Mouse (Mus musculus): ENCODE data around the gene Cmtm7.

The Cmtm7 gene

DNA sequence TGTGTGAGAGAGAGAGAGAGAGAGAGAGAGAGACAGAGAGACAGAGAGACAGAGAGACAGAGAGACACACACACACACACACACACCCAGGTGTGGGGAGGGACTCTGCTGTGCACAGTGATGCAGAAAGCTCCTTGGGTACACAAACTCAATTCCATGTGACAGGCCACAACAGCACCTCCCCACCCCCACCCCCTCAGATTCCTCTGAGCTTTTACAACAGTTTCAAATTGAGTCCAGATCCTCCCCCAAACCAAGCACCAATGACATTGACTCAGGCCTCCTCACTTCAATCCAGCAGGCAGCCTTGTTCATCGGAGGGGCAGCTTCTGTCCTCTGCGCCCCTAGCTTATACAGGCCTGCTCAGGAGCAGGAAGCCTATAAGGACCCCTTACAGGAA lies 14.1 kb downstream of the Cmtm7 start:
- peaks cover 47% of the 10 kb centered on the region for H3K36me3 ChIP-seq (ENCODE audit: insufficient read depth, low read length)
- 0 out of 2 replicates have a peak, but pooled peaks cover 7% of the 10 kb centered on the region for H3K9me3 ChIP-seq (ENCODE audit: low read length)
- no peaks in the 10 kb centered on the region for H3K27me3 ChIP-seq (ENCODE audit: insufficient read depth, low read length)
- TF ChIP-seq NANOG (IDR thresholded peaks at IDR 0.05; ENCODE audit: borderline replicate concordance, low read length) (no peak), CTCF (conservative IDR thresholded peaks at IDR 0.05; ENCODE audit: low read length) (no peak)
- H3K4me1 ChIP-seq (replicated peaks; ENCODE audit: low read depth, low read length) = peaks cover 56% of the 10 kb centered on the region
- no peak overlapping the region for H3K4me3 ChIP-seq (replicated peaks; ENCODE audit: low read length)

DNA sequence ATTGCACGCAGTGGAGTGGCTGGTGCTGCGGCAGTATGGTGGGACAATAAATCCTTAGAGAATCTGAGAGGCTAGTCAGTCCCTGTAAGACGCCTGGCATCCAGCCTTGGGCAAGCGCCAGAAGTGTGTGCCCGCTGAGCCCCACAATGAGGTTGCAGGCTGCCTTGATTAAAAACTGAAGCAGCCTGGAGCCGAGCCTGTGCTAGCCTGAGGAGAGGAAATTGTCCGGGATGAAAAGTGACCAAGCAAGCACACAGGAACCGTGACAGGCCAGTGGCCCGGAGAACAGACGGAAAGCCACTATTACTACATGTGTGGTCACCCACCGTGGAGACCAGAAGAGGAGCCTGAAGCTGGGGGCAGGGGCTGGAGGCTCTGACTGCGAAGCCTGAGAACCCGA lies 14.6 kb downstream of the Cmtm7 start:
- 0 out of 2 replicates have a peak, but pooled peaks cover 2% of the 10 kb centered on the region for H3K9me3 ChIP-seq (ENCODE audit: low read length)
- H3K27me3 ChIP-seq (ENCODE audit: insufficient read depth, low read length) = no peaks in the 10 kb centered on the region
- peaks cover 46% of the 10 kb centered on the region for H3K36me3 ChIP-seq (ENCODE audit: insufficient read depth, low read length)
- H3K4me1 ChIP-seq (replicated peaks; ENCODE audit: low read depth, low read length) = peaks cover 61% of the 10 kb centered on the region
- H3K4me3 ChIP-seq (replicated peaks; ENCODE audit: low read length) = no peak overlapping the region
- TF ChIP-seq CTCF (conservative IDR thresholded peaks at IDR 0.05; ENCODE audit: low read length) (no peak), POU5F1 (IDR thresholded peaks at IDR 0.05; ENCODE audit: borderline replicate concordance, low read length) (no peak), NANOG (IDR thresholded peaks at IDR 0.05; ENCODE audit: borderline replicate concordance, low read length) (no peak)

DNA sequence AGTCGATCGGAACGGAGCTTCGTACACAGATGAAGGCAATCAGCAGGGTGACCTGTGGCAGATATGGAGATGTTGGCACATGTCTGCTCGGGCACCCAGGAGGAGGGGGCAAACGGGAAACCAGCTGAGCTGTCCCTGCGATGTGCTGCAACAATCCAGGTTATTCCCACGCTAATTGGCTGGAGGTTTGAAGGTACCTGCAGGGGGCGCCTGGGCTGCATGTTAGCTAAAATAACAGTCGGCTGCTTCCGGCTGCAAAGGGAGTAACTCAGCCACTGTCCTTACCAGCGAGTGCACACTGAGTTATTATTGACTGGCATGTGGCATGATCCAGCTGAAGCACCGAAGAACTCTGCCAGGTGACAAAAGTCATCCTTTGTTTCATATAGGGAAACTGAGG lies 18.3 kb downstream of the Cmtm7 start:
- TF ChIP-seq POU5F1 (IDR thresholded peaks at IDR 0.05; ENCODE audit: borderline replicate concordance, low read length) = no peak
- no peak for TF ChIP-seq NANOG (IDR thresholded peaks at IDR 0.05; ENCODE audit: borderline replicate concordance, low read length)
- peak; percentile 62 for TF ChIP-seq CTCF (conservative IDR thresholded peaks at IDR 0.05; ENCODE audit: low read length)
- no peaks in the 10 kb centered on the region for H3K9me3 ChIP-seq (ENCODE audit: low read length)

DNA sequence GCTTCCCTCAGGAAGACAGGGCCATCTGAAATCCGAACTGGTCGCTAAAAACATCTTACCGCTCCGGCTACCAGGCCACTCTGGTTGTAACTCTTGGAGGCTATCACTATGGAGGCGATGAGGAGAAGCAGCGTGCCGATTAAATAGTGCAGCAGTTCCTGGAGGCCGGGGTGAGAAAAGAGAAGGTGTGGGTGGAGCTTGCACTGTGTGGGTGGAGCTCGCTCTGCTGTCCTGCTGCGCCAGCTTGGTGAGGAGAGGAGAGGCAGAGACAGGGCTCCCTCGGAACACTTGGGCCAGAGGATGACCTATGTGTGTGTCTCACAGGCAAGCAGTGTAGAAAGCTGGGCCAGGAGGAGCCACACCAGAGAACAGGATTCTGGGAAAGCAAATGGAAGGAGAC lies 19.8 kb downstream of the Cmtm7 start:
- no peak overlapping the region for H3K4me3 ChIP-seq (replicated peaks; ENCODE audit: low read length)
- no peaks in the 10 kb centered on the region for H3K9me3 ChIP-seq (ENCODE audit: low read length)
- TF ChIP-seq POU5F1 (IDR thresholded peaks at IDR 0.05; ENCODE audit: borderline replicate concordance, low read length) (no peak), NANOG (IDR thresholded peaks at IDR 0.05; ENCODE audit: borderline replicate concordance, low read length) (no peak), CTCF (conservative IDR thresholded peaks at IDR 0.05; ENCODE audit: low read length) (no peak)
- H3K36me3 ChIP-seq (ENCODE audit: insufficient read depth, low read length) = peaks cover 62% of the 10 kb centered on the region
- peaks cover 77% of the 10 kb centered on the region for H3K4me1 ChIP-seq (replicated peaks; ENCODE audit: low read depth, low read length)
- no peaks in the 10 kb centered on the region for H3K27me3 ChIP-seq (ENCODE audit: insufficient read depth, low read length)

More for the DNA sequence above, 18.3 kb downstream of the Cmtm7 start:
- H3K36me3 ChIP-seq (ENCODE audit: insufficient read depth, low read length) = peaks cover 55% of the 10 kb centered on the region
- no peaks in the 10 kb centered on the region for H3K27me3 ChIP-seq (ENCODE audit: insufficient read depth, low read length)
- H3K4me3 ChIP-seq (replicated peaks; ENCODE audit: low read length) = no peak overlapping the region; the same call in 1 of the 2 replicates
- peaks cover 77% of the 10 kb centered on the region for H3K4me1 ChIP-seq (replicated peaks; ENCODE audit: low read depth, low read length)

- Histone ChIP-seq H3K27me3 (ENCODE audit: insufficient read depth, low read length) (no peaks in the 10 kb centered on the region), H3K4me3 (replicated peaks; ENCODE audit: low read length) (no peak overlapping the region), H3K36me3 (ENCODE audit: insufficient read depth, low read length) (peaks cover 70% of the 10 kb centered on the region), H3K4me1 (replicated peaks; ENCODE audit: low read depth, low read length) (peaks cover 66% of the 10 kb centered on the region), H3K9me3 (ENCODE audit: low read length) (no peaks in the 10 kb centered on the region)
- TF ChIP-seq POU5F1 (IDR thresholded peaks at IDR 0.05; ENCODE audit: borderline replicate concordance, low read length) (no peak), CTCF (conservative IDR thresholded peaks at IDR 0.05; ENCODE audit: low read length) (no peak), NANOG (IDR thresholded peaks at IDR 0.05; ENCODE audit: borderline replicate concordance, low read length) (no peak)
Observed at GRCm38 (mm10) chr9:114760353-114760752, 21.3 kb downstream of the Cmtm7 start.

GRCm38 (mm10) chr9:114759886-114760285 lies 21.8 kb downstream of the Cmtm7 start:
- TF ChIP-seq NANOG (IDR thresholded peaks at IDR 0.05; ENCODE audit: borderline replicate concordance, low read length) (no peak), CTCF (conservative IDR thresholded peaks at IDR 0.05; ENCODE audit: low read length) (no peak), POU5F1 (IDR thresholded peaks at IDR 0.05; ENCODE audit: borderline replicate concordance, low read length) (no peak)
- peaks cover 66% of the 10 kb centered on the region for H3K4me1 ChIP-seq (replicated peaks; ENCODE audit: low read depth, low read length)
- no peak overlapping the region for H3K4me3 ChIP-seq (replicated peaks; ENCODE audit: low read length)
- H3K36me3 ChIP-seq (ENCODE audit: insufficient read depth, low read length) = peaks cover 72% of the 10 kb centered on the region
- H3K27me3 ChIP-seq (ENCODE audit: insufficient read depth, low read length) = no peaks in the 10 kb centered on the region
- no peaks in the 10 kb centered on the region for H3K9me3 ChIP-seq (ENCODE audit: low read length)

DNA sequence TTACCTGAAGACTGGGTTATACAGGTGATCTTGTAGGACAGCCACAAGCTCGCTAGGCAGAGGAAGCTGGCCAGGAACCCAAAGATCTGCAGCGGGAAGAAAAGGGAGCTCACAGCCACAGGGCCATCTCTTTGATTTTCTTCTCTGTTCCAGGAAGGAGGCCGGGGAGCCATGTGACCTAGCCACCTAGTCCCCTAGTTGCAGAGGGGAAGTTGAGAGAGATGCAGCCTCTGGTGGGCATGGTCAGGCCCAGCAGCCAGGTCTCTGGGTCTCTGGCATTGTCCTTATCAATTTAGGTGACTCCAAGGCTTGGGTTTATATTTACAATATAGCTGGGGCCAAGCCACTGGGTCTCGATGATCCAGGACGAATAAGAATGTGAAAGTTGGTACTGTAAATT lies 22.9 kb downstream of the Cmtm7 start:
- H3K4me3 ChIP-seq (replicated peaks; ENCODE audit: low read length) = no peak overlapping the region
- TF ChIP-seq POU5F1 (IDR thresholded peaks at IDR 0.05; ENCODE audit: borderline replicate concordance, low read length) (no peak), NANOG (IDR thresholded peaks at IDR 0.05; ENCODE audit: borderline replicate concordance, low read length) (no peak), CTCF (conservative IDR thresholded peaks at IDR 0.05; ENCODE audit: low read length) (no peak)
- no peaks in the 10 kb centered on the region for H3K27me3 ChIP-seq (ENCODE audit: insufficient read depth, low read length)
- peaks cover 75% of the 10 kb centered on the region for H3K36me3 ChIP-seq (ENCODE audit: insufficient read depth, low read length)
- H3K9me3 ChIP-seq (ENCODE audit: low read length) = no peaks in the 10 kb centered on the region
- peaks cover 64% of the 10 kb centered on the region for H3K4me1 ChIP-seq (replicated peaks; ENCODE audit: low read depth, low read length)

GRCm38 (mm10) chr9:114758272-114758671 lies 23.4 kb downstream of the Cmtm7 start:
- Histone ChIP-seq H3K27me3 (ENCODE audit: insufficient read depth, low read length) (no peaks in the 10 kb centered on the region), H3K36me3 (ENCODE audit: insufficient read depth, low read length) (peaks cover 75% of the 10 kb centered on the region), H3K4me1 (replicated peaks; ENCODE audit: low read depth, low read length) (peaks cover 59% of the 10 kb centered on the region), H3K9me3 (ENCODE audit: low read length) (no peaks in the 10 kb centered on the region), H3K4me3 (replicated peaks; ENCODE audit: low read length) (no peak overlapping the region)
- TF ChIP-seq CTCF (conservative IDR thresholded peaks at IDR 0.05; ENCODE audit: low read length) = no peak
- no peak for TF ChIP-seq NANOG (IDR thresholded peaks at IDR 0.05; ENCODE audit: borderline replicate concordance, low read length)
- TF ChIP-seq POU5F1 (IDR thresholded peaks at IDR 0.05; ENCODE audit: borderline replicate concordance, low read length) = no peak

DNA sequence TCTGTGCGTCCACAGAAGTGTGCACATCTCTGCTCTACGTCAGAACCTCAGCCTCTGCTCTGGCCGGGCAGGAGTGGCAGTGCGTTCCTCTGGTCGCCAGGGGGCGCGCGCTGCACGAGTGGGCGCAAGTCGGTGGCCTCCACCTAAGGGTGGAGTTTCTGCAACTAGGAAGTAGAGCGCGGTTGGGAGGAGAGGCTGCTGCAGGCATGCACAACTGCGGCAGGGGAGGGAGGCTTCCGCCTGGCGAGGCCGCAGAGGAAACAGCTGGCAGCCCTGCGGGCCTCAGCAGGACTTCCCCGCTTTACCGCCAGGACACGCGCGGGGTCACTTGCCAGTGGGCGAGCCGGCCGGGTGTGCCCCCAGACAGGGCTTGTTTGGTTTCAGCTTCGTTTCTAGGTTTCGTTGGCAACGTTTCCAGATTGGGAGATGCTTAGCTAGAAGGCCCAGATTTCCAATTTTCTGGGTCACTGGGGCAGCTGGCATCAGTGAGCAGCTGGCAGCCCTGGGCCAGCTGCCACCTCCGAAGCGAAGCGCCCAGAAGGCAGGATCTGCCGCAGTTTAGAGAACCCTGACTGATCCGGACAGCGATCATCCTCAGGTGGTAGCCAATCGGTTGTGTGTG lies 28.7 kb downstream of the Cmtm7 start:
- Histone ChIP-seq H3K36me3 (ENCODE audit: insufficient read depth, low read length) (peaks cover 57% of the 10 kb centered on the region), H3K4me1 (replicated peaks; ENCODE audit: low read depth, low read length) (peaks cover 29% of the 10 kb centered on the region), H3K4me3 (replicated peaks; ENCODE audit: low read length) (peak overlapping the region; percentile 81), H3K27me3 (ENCODE audit: insufficient read depth, low read length) (no peaks in the 10 kb centered on the region), H3K9me3 (ENCODE audit: low read length) (no peaks in the 10 kb centered on the region)
- TF ChIP-seq CTCF (conservative IDR thresholded peaks at IDR 0.05; ENCODE audit: low read length) (peak; percentile 84), POU5F1 (IDR thresholded peaks at IDR 0.05; ENCODE audit: borderline replicate concordance, low read length) (no peak)

Data from E14TG2a.4 (cell line).